Mouse (Mus musculus) bone marrow, adult 2 months (tissue): ENCODE measurements around the gene Gm12185. TPM values are rescaled to one million over a fixed set of nuclear protein-coding genes. Genes with fewer than 3 reads are reported as not detected.

Experiments used
- H3K27ac ChIP-seq: fragments of 200-500 bp; 2 replicates; pipeline ENCODE4 v1.5.1; 2012; ENCODE audit warnings: low read depth, mild to moderate bottlenecking, control low read depth, inconsistent platforms, low read length; ENCODE audit not compliant: control insufficient read depth, poor library complexity, insufficient read depth
- H3K4me1 ChIP-seq: fragments of 200-500 bp; 2 replicates; pipeline ENCODE4 v1.6.1; 2011; ENCODE audit warnings: low read length; ENCODE audit not compliant: control insufficient read depth, insufficient read depth
- H3K4me3 ChIP-seq: fragments of 200-500 bp; replicated peaks from 2 replicates; pipeline ENCODE3; 2011; ENCODE audit warnings: mild to moderate bottlenecking, low read depth, low read length, control low read depth; ENCODE audit not compliant: control insufficient read depth
- CTCF ChIP-seq: fragments of 200-500 bp; IDR thresholded peaks from 2 replicates; pipeline ENCODE4 v1.5.1; 2011; ENCODE audit warnings: low read length, control low read depth; ENCODE audit not compliant: control insufficient read depth, insufficient read depth
- POLR2A ChIP-seq: fragments of 200-500 bp; IDR thresholded peaks from 2 replicates; pipeline ENCODE4 v1.6.1; 2011; ENCODE audit warnings: low read depth, mild to moderate bottlenecking, control low read depth, low read length, borderline replicate concordance; ENCODE audit not compliant: control insufficient read depth
- WGBS: fragments of 180-500 bp; shearing (Covaris S2); methylation state at CpG from one replicate; pipeline ENCODE4 v1.1.7; 2018; 5-methylcytosine and 5-hydroxymethylcytosine counted together
- polyA plus RNA-seq: library from polyadenylated mRNA; stranded (reverse); fragments of >200 nt; gene quantifications from 2 replicates; pipeline ENCODE4 v1.2.4, GENCODE M21; 2011; ENCODE audit warnings: low replicate concordance; ENCODE audit not compliant: missing spikeins, insufficient read depth, insufficient read length

Gm12185 gene
- polyA plus RNA-seq, 1 experiment, result not detected

DNA sequence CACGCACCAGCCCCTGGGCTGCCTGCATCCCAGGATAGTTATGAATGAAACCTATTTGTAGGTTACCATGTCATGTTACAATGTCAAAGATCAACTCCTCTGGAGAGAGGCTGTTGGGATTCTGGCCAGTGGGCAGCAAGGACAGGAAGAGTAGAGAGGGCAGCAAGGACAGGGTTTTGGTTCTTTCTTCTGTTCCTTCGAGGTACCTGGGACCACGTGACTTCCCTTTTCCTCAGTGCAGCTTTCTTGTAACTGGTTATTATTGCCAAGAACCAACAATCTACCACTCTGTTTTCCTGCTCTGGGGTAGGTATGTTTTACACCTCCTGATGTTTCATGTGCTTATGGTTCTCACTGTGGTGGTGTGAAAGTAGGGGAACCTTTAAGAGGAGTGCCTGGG lies 128.2 kb downstream of the Gm12185 start:
- Histone ChIP-seq H3K4me3 (no peak overlapping the region), H3K4me1 (no peaks in the 10 kb centered on the region), H3K27ac (no peak overlapping the region)
- TF ChIP-seq CTCF, result no peak
- no peak for TF ChIP-seq POLR2A
- WGBS, result 40% methylated on average over 3 of the region's 3 CpGs

GRCm38 (mm10) chr11:48862784-48863319 lies 129.2 kb downstream of the Gm12185 start:
- TF ChIP-seq CTCF (no peak), POLR2A (no peak)
- 83% methylated on average over 1 of the region's 1 CpGs for WGBS

DNA sequence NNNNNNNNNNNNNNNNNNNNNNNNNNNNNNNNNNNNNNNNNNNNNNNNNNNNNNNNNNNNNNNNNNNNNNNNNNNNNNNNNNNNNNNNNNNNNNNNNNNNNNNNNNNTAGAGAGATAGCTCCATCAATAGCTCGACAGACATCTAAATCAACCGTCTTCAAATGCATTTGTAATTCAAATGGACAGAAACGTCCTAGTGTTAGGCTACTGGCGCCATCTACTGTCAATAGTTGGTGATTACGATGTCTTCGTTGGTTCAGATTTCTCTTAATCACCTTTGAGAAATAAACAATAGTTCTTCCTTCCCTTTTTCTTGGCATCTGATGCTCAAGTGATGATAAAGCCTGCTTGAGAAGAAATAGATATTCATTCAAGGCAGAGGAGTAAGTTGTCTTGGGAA lies 133.0 kb downstream of the Gm12185 start:
- H3K4me3 ChIP-seq, result no peak overlapping the region
- under 1% methylated on average over 6 of the region's 6 CpGs for WGBS

More at GRCm38 (mm10) chr11:48862784-48863319, 129.2 kb downstream of the Gm12185 start:
- no peaks in the 10 kb centered on the region for H3K4me1 ChIP-seq
- H3K27ac ChIP-seq, result no peak overlapping the region
- no peak overlapping the region for H3K4me3 ChIP-seq

More for the DNA sequence above, 133.0 kb downstream of the Gm12185 start:
- H3K27ac ChIP-seq, result no peak overlapping the region
- no peak for TF ChIP-seq POLR2A
- peak; percentile 36; the same call in 1 of the 2 replicates for TF ChIP-seq CTCF
- no peaks in the 10 kb centered on the region for H3K4me1 ChIP-seq

Other genes with a start within 250 kb of the Gm12185 start
- 1,856 and 2,313 TPM in 2 replicates for gene Rack1, start 191.9 kb downstream of the Gm12185 start, polyA plus RNA-seq
- gene Trim41, start 174.9 kb downstream of the Gm12185 start, polyA plus RNA-seq, result 39.7 and 51.0 TPM in 2 replicates
- 8.4 and 14.4 TPM in 2 replicates for gene Trim7, start 166.1 kb downstream of the Gm12185 start, polyA plus RNA-seq
- 43.1 and 76.8 TPM in 2 replicates for gene Gm12184, start 165.6 kb downstream of the Gm12185 start, polyA plus RNA-seq
- gene Irgm1, start 120.5 kb downstream of the Gm12185 start, polyA plus RNA-seq, result 15.8 and 21.3 TPM in 2 replicates
- gene Gm5431, start 90.0 kb downstream of the Gm12185 start, polyA plus RNA-seq, result 2.0 TPM in 1 of 2 replicates, not detected in the other
- 16.9 and 66.0 TPM in 2 replicates for gene Psme2b, start 46.0 kb downstream of the Gm12185 start, polyA plus RNA-seq
- gene Olfr56, start 13.3 kb downstream of the Gm12185 start, polyA plus RNA-seq, result 0.88 and 2.1 TPM in 2 replicates
- gene 9930111J21Rik1, start 12.8 kb downstream of the Gm12185 start, polyA plus RNA-seq, result 5.1 and 7.9 TPM in 2 replicates
- gene Tgtp1, start 1.9 kb upstream of the Gm12185 start, polyA plus RNA-seq, result 7.3 and 8.9 TPM in 2 replicates
- gene 9930111J21Rik2, start 59.0 kb upstream of the Gm12185 start, polyA plus RNA-seq, result 9.1 and 13.8 TPM in 2 replicates
- 7.7 TPM in 1 of 2 replicates, not detected in the other for gene Tgtp2, start 72.0 kb upstream of the Gm12185 start, polyA plus RNA-seq
- 18.2 and 26.2 TPM in 2 replicates for gene Ifi47, start 84.4 kb upstream of the Gm12185 start, polyA plus RNA-seq
- not detected in 2 replicates for gene Olfr1396, start 122.6 kb upstream of the Gm12185 start, polyA plus RNA-seq
- gene Olfr1395, start 150.0 kb upstream of the Gm12185 start, polyA plus RNA-seq, result not detected in 2 replicates
- not detected in 2 replicates for gene Olfr1394, start 162.2 kb upstream of the Gm12185 start, polyA plus RNA-seq
- gene Btnl9, start 194.9 kb upstream of the Gm12185 start, polyA plus RNA-seq, result 2.1 and 4.9 TPM in 2 replicates
- gene Zfp62, start 211.1 kb upstream of the Gm12185 start, polyA plus RNA-seq, result 10.4 and 12.0 TPM in 2 replicates